Mouse (Mus musculus): ENCODE data around the gene Kcnj2.

DNA sequence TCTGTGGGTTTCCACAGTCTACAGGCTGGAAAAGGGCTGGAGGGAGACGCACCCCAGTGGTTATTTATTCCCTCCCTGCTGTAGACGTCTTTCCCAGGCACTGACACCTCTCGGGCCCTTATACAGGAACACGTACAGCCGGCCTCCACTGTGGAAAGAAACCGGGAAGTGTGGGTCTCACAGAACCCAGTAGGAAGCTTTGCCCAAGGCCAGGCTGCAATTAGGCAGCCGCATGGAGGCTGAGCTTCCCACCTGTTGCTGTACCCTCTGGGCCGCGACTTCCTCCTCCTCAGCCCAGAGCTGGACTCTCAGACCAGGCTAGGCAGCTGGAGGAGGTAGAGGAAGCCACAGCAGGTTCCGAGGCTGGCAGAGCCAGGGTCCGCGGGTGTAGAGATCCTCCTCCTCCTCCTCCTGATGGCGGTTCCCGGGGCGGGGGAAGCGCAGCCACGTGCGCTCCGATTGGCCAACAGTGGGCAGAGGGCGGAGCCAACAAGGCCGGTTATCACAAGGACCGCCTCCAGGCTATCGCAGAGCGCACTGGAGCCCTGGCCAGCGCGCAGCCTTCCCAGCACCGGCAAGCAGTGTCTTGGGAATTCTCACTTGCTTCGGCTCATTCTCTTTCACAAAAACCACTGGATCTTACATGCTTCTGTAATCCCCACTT is at the start of gene Kcnj2:
- TF ChIP-seq CTCF (conservative IDR thresholded peaks at IDR 0.05; ENCODE audit: insufficient read depth, insufficient read length, low read depth, low read length) (no peak), POLR2A (IDR thresholded peaks at IDR 0.05; ENCODE audit: low read depth, low read length) (peak; percentile 96)

Data from kidney, adult 2 months (tissue).